9 mouse cellular contexts compared by ENCODE assay signal in genomic region chr12:76670533-76671086, GRCm38 (mm10). TPM values are rescaled to one million over a fixed set of nuclear protein-coding genes. Genes with fewer than 3 reads are reported as not detected.
DNase-seq lines count a peak whose midpoint lies in the region; ATAC-seq and TF ChIP-seq lines count a peak whose summit lies in the region.
"Had no signal": no experiment of that assay in that cellular context is flagged by ENCODE, and none has a peak within 500 bp of the region (broad histone marks: within the 10 kb centered on the region; RNA-seq: fewer than 3 reads in every experiment).

No protein-coding gene starts in this region.

- TF ChIP-seq CTCF in stomach, postnatal 0 days (IDR thresholded peaks at IDR 0.05; ENCODE audit: low read depth), result no peak
- TF ChIP-seq CTCF in thymus, adult 2 months (IDR thresholded peaks at IDR 0.05; ENCODE audit: borderline replicate concordance, control insufficient read depth, extremely low read depth, insufficient read depth, low read length, poor library complexity), result no peak

- no peak for TF ChIP-seq EP300 in stomach, postnatal 0 days (optimal IDR thresholded peaks at IDR 0.05)

- H3K4me2 ChIP-seq in heart, embryonic 15.5 days, result peak overlapping the region; percentile 17
- no peak overlapping the region for H3K4me2 ChIP-seq in stomach, embryonic 14.5 days (replicated peaks; ENCODE audit: low read depth, low read length)
- no peak overlapping the region for H3K4me2 ChIP-seq in stomach, postnatal 0 days (replicated peaks; ENCODE audit: low read depth)
- H3K4me2 ChIP-seq in liver, embryonic 11.5 days, result peak overlapping the region; percentile 33
- H3K4me2 ChIP-seq in midbrain, embryonic 16.5 days (ENCODE audit: low read length), result no peak overlapping the region

- H3K36me3 ChIP-seq in heart, embryonic 15.5 days, result no peaks in the 10 kb centered on the region
- H3K36me3 ChIP-seq in stomach, embryonic 14.5 days (ENCODE audit: control insufficient read depth, insufficient read depth, low read length), result no peaks in the 10 kb centered on the region
- no peaks in the 10 kb centered on the region for H3K36me3 ChIP-seq in stomach, postnatal 0 days (ENCODE audit: control insufficient read depth, insufficient read depth, low read length)
- H3K36me3 ChIP-seq in liver, embryonic 11.5 days (ENCODE audit: control insufficient read depth, insufficient read depth, low read length), result no peaks in the 10 kb centered on the region
- no peaks in the 10 kb centered on the region for H3K36me3 ChIP-seq in thymus, adult 2 months (ENCODE audit: control insufficient read depth, insufficient read depth, low read length)
- H3K36me3 ChIP-seq in midbrain, embryonic 16.5 days (ENCODE audit: control insufficient read depth, insufficient read depth, low read length), result no peaks in the 10 kb centered on the region

- peaks cover 57% of the 10 kb centered on the region for H3K4me1 ChIP-seq in heart, embryonic 15.5 days (replicated peaks)
- no peaks in the 10 kb centered on the region for H3K4me1 ChIP-seq in stomach, embryonic 14.5 days (ENCODE audit: control insufficient read depth, insufficient read depth, low read length)
- H3K4me1 ChIP-seq in stomach, postnatal 0 days (replicated peaks; ENCODE audit: control insufficient read depth, insufficient read depth), result no peaks in the 10 kb centered on the region
- H3K4me1 ChIP-seq in liver, embryonic 11.5 days (replicated peaks; ENCODE audit: control insufficient read depth, insufficient read depth, low read length), result peaks cover 66% of the 10 kb centered on the region
- H3K4me1 ChIP-seq in thymus, adult 2 months (replicated peaks; ENCODE audit: control insufficient read depth, insufficient read depth, low read length), result 0 out of 2 replicates have a peak, but pooled peaks cover 2% of the 10 kb centered on the region
- peaks cover 6% of the 10 kb centered on the region; the same call in 1 of the 2 replicates for H3K4me1 ChIP-seq in midbrain, embryonic 16.5 days (ENCODE audit: control insufficient read depth, insufficient read depth, low read length)

- no peak for DNase-seq in heart, postnatal 10 days
- no peak for DNase-seq in stomach, postnatal 0 days (ENCODE audit: low spot score)
- DNase-seq in liver, embryonic 11.5 days (ENCODE audit: low spot score), result no peak
- DNase-seq in thymus, adult 2 months, result no peak
- no peak for DNase-seq in urinary bladder, postnatal 10 days (ENCODE audit: low spot score)
- DNase-seq: kidney, postnatal 10 days had no signal

- peak overlapping the region; percentile 9; the same call in 1 of the 2 replicates for H3K27ac ChIP-seq in heart, embryonic 15.5 days
- H3K27ac ChIP-seq in stomach, embryonic 14.5 days (ENCODE audit: low read length), result no peak overlapping the region
- no peak overlapping the region for H3K27ac ChIP-seq in stomach, postnatal 0 days (replicated peaks)
- peak overlapping the region; percentile 95 for H3K27ac ChIP-seq in liver, embryonic 11.5 days (ENCODE audit: low read depth, low read length)
- H3K27ac ChIP-seq in thymus, adult 2 months (ENCODE audit: control insufficient read depth, insufficient read depth, low read length), result no peak overlapping the region
- no peak overlapping the region for H3K27ac ChIP-seq in midbrain, embryonic 16.5 days (ENCODE audit: low read length)

- ATAC-seq in heart, embryonic 15.5 days (replicated peaks; ENCODE audit: insufficient number of reproducible peaks, insufficient read depth, low FRiP score, low read depth), result no peak
- peak; percentile 67; the same call in 1 of the 2 replicates for ATAC-seq in stomach, embryonic 14.5 days (ENCODE audit: insufficient number of reproducible peaks, insufficient read depth, low FRiP score, low read depth)
- ATAC-seq in stomach, postnatal 0 days (ENCODE audit: low FRiP score, low TSS enrichment), result no peak
- ATAC-seq in liver, embryonic 11.5 days (replicated peaks; ENCODE audit: low FRiP score), result peak; percentile 87
- no peak for ATAC-seq in midbrain, embryonic 16.5 days

- no peak overlapping the region for H3K9ac ChIP-seq in heart, embryonic 15.5 days
- H3K9ac ChIP-seq in stomach, embryonic 14.5 days (replicated peaks; ENCODE audit: low read depth, low read length), result no peak overlapping the region
- H3K9ac ChIP-seq in stomach, postnatal 0 days (ENCODE audit: low read length), result no peak overlapping the region
- H3K9ac ChIP-seq in liver, embryonic 11.5 days (ENCODE audit: low read depth, low read length), result peak overlapping the region; percentile 30
- no peak overlapping the region for H3K9ac ChIP-seq in midbrain, embryonic 16.5 days (ENCODE audit: low read depth, low read length)

- H3K27me3 ChIP-seq in heart, embryonic 15.5 days, result no peaks in the 10 kb centered on the region
- H3K27me3 ChIP-seq in stomach, embryonic 14.5 days (ENCODE audit: control insufficient read depth, insufficient read depth, low read length), result no peaks in the 10 kb centered on the region
- H3K27me3 ChIP-seq in stomach, postnatal 0 days (ENCODE audit: control insufficient read depth, insufficient read depth, low read length), result no peaks in the 10 kb centered on the region
- H3K27me3 ChIP-seq in liver, embryonic 11.5 days (replicated peaks; ENCODE audit: control insufficient read depth, insufficient read depth, low read length), result no peaks in the 10 kb centered on the region
- H3K27me3 ChIP-seq in thymus, adult 2 months (ENCODE audit: control insufficient read depth, insufficient read depth, low read length), result no peaks in the 10 kb centered on the region
- H3K27me3 ChIP-seq in midbrain, embryonic 16.5 days (ENCODE audit: control insufficient read depth, insufficient read depth, low read depth, low read length), result 0 out of 2 replicates have a peak, but pooled peaks cover 2% of the 10 kb centered on the region

- TF ChIP-seq POLR2A in thymus, adult 2 months (IDR thresholded peaks at IDR 0.05; ENCODE audit: control insufficient read depth, extremely low read depth, insufficient read depth, low read length, poor library complexity), result no peak

- intact Hi-C loops in heart, postnatal 10 days (cut with DNase I), result loop anchor here (5.0 kb wide), 1 partner anchor 37 kb away; no protein-coding TSS in a partner anchor

- no peaks in the 10 kb centered on the region for H3K9me3 ChIP-seq in heart, embryonic 15.5 days (replicated peaks)
- no peaks in the 10 kb centered on the region for H3K9me3 ChIP-seq in stomach, embryonic 14.5 days (ENCODE audit: control insufficient read depth, low read depth, low read length)
- H3K9me3 ChIP-seq in stomach, postnatal 0 days (ENCODE audit: control insufficient read depth, low read length), result no peaks in the 10 kb centered on the region
- H3K9me3 ChIP-seq in liver, embryonic 11.5 days (ENCODE audit: control insufficient read depth, low read length), result no peaks in the 10 kb centered on the region
- no peaks in the 10 kb centered on the region for H3K9me3 ChIP-seq in midbrain, embryonic 16.5 days (replicated peaks; ENCODE audit: control insufficient read depth, low read length, poor library complexity, severe bottlenecking)

- H3K4me3 ChIP-seq in heart, embryonic 15.5 days, result no peak overlapping the region
- no peak overlapping the region for H3K4me3 ChIP-seq in stomach, embryonic 14.5 days (ENCODE audit: low read depth, low read length)
- no peak overlapping the region for H3K4me3 ChIP-seq in stomach, postnatal 0 days (ENCODE audit: low read depth, low read length)
- H3K4me3 ChIP-seq in liver, embryonic 11.5 days (ENCODE audit: low read depth, low read length), result 0 out of 2 replicates have a peak overlapping the region, but pooled peaks have one; percentile 10
- no peak overlapping the region for H3K4me3 ChIP-seq in thymus, adult 2 months (ENCODE audit: control insufficient read depth, insufficient read depth, low read length)
- no peak overlapping the region for H3K4me3 ChIP-seq in midbrain, embryonic 16.5 days (ENCODE audit: low read depth, low read length)

- 31% methylated on average over 13 of the region's 13 CpGs for WGBS in heart, embryonic 15.5 days
- 51% methylated on average over 13 of the region's 13 CpGs for WGBS in stomach, embryonic 14.5 days
- WGBS in stomach, postnatal 0 days, result 68% methylated on average over 13 of the region's 13 CpGs
- 44% methylated on average over 13 of the region's 13 CpGs for WGBS in liver, embryonic 11.5 days
- 92% methylated on average over 13 of the region's 13 CpGs for WGBS in thymus, adult 2 months
- WGBS in midbrain, embryonic 16.5 days, result 74% methylated on average over 13 of the region's 13 CpGs

RNA-seq across cellular contexts. Expression of gene Sptb, which starts 39.7 kb away (rescaled TPM):
- polyA plus RNA-seq in heart, embryonic 15.5 days (2015; fragmentation: Nextera tagmentation; extraction: Ambion mirVana), result 5.7 and 6.6 TPM in 2 replicates
- total RNA-seq in heart, postnatal 10 days (2021), result 10 to 100 TPM; 59.0 to 60.3 TPM
- polyA plus RNA-seq in stomach, embryonic 14.5 days (2014; fragmentation: Nextera tagmentation; extraction: Ambion mirVana), result 1.5 and 1.6 TPM in 2 replicates
- 0.29 and 0.30 TPM in 2 replicates for polyA plus RNA-seq in stomach, postnatal 0 days (2015; fragmentation: Nextera tagmentation; extraction: Ambion mirVana)
- 53.4 and 61.2 TPM in 2 replicates for polyA plus RNA-seq in liver, embryonic 11.5 days (2014; fragmentation: Nextera tagmentation; extraction: Ambion mirVana)
- 1.5 and 3.0 TPM in 2 replicates for polyA plus RNA-seq in thymus, adult 2 months (2012; rRNA removed)
- 4.1 and 5.1 TPM in 2 replicates for polyA plus RNA-seq in midbrain, embryonic 16.5 days (2015; fragmentation: Nextera tagmentation; extraction: Ambion mirVana)

Comparison
In these comparisons a context has a peak if more than half of its experiments do, and no peak if none do; other contexts are left out.
1. ATAC-seq: peak in stomach, embryonic 14.5 days (single experiment) and liver, embryonic 11.5 days (single experiment); none in heart, embryonic 15.5 days (single experiment), stomach, postnatal 0 days (single experiment) and midbrain, embryonic 16.5 days (single experiment).
2. H3K27ac ChIP-seq: peak in heart, embryonic 15.5 days (single experiment) and liver, embryonic 11.5 days (single experiment); none in stomach, embryonic 14.5 days (single experiment), stomach, postnatal 0 days (single experiment), thymus, adult 2 months (single experiment) and midbrain, embryonic 16.5 days (single experiment).
3. H3K4me2 ChIP-seq: peak in heart, embryonic 15.5 days (single experiment) and liver, embryonic 11.5 days (single experiment); none in stomach, embryonic 14.5 days (single experiment), stomach, postnatal 0 days (single experiment) and midbrain, embryonic 16.5 days (single experiment).